Mouse (Mus musculus) liver, adult 2 months (tissue): Measurements from ENCODE around the gene Fam189a1. TPM values are rescaled to one million over a fixed set of nuclear protein-coding genes. Genes with fewer than 3 reads are reported as not detected.

Experiments
- DNase-seq: peaks from one replicate; pipeline ENCODE4 v3.0.0-alpha.2; 2011; ENCODE audit warnings: low read depth, low spot score; ENCODE audit errors: extremely low read depth
- H3K27ac ChIP-seq: fragments of 200-500 bp; replicated peaks from 2 replicates; pipeline ENCODE4 v1.5.1; 2012; ENCODE audit warnings: low read depth, mild to moderate bottlenecking, control low read depth, inconsistent platforms, low read length; ENCODE audit not compliant: insufficient read depth
- H3K27me3 ChIP-seq: fragments of 200-500 bp; 2 replicates; pipeline ENCODE4 v1.6.1; 2012; ENCODE audit warnings: mild to moderate bottlenecking, moderate library complexity, low read length, inconsistent platforms; ENCODE audit not compliant: control insufficient read depth, insufficient read depth
- H3K36me3 ChIP-seq: fragments of 200-500 bp; 2 replicates; pipeline ENCODE4 v1.6.1; 2012; ENCODE audit warnings: low read length, inconsistent platforms; ENCODE audit not compliant: control insufficient read depth, insufficient read depth
- H3K4me1 ChIP-seq: fragments of 200-500 bp; 2 replicates; pipeline ENCODE4 v1.6.1; 2011; ENCODE audit warnings: low read length; ENCODE audit not compliant: control insufficient read depth, insufficient read depth
- H3K4me3 ChIP-seq: fragments of 200-500 bp; 2 replicates; pipeline ENCODE4 v1.5.1; 2011; ENCODE audit warnings: low read depth, mild to moderate bottlenecking, control low read depth, low read length, moderate library complexity; ENCODE audit not compliant: insufficient read depth
- H3K79me2 ChIP-seq: fragments of 200-500 bp; 2 replicates; pipeline ENCODE4 v1.6.1; 2012; ENCODE audit warnings: inconsistent platforms, mild to moderate bottlenecking, low read length, moderate library complexity; ENCODE audit not compliant: control insufficient read depth, insufficient read depth
- H3K9ac ChIP-seq: fragments of 200-500 bp; 2 replicates; pipeline ENCODE4 v1.6.1; 2012; ENCODE audit warnings: low read depth, mild to moderate bottlenecking, control low read depth, inconsistent platforms, low read length
- CTCF ChIP-seq: fragments of 200-500 bp; IDR thresholded peaks from 2 replicates; pipeline ENCODE4 v1.5.1; 2011; ENCODE audit warnings: low read depth, low read length, control low read depth
- POLR2A ChIP-seq: fragments of 200-500 bp; IDR thresholded peaks from 2 replicates; pipeline ENCODE4 v1.6.1; 2011; ENCODE audit warnings: low read length, control low read depth; ENCODE audit not compliant: insufficient read depth; ENCODE audit errors: extremely low read depth
- WGBS: fragments of 180-500 bp; shearing (Covaris S2); methylation state at CpG from one replicate; pipeline ENCODE4 v1.1.7; 2018; 5-methylcytosine and 5-hydroxymethylcytosine counted together
- polyA plus RNA-seq: library from polyadenylated mRNA; depleted of rRNA; stranded (reverse); fragments of >200 nt; gene quantifications from 2 replicates; pipeline ENCODE4 v1.2.3, GENCODE M21; 2012
- total RNA-seq: library from RNA; depleted of rRNA; stranded (reverse); fragments of >200 nt; gene quantifications from 2 replicates; pipeline ENCODE4 v1.2.3, GENCODE M21; 2014

Fam189a1 gene
- total and polyA plus RNA-seq, 2 experiments: 0.32 TPM; not detected in 1

DNA sequence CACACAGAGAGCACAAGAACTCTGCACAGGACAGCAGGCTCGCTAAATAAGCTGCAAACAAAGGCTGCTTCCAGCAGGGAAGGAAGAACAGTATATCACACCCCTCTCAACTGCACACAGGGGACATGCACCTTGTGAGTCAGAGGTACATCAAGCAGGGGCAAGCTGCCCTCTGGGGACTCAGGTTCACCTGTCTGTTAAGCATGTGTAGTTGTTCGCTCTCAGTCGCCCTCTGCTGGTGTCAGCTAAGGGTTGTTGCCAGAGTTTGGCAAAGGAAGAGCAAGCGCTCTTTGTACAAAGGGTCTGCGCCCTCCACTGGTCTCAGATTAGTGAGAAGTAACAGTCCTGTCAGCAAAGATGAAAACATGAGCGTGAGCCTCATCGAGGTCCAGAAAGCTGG is 426.6 kb downstream of the Fam189a1 start:
- no peak overlapping the region for H3K9ac ChIP-seq
- H3K4me3 ChIP-seq: no peak overlapping the region
- H3K4me1 ChIP-seq: no peaks in the 10 kb centered on the region
- H3K79me2 ChIP-seq: no peaks in the 10 kb centered on the region
- DNase-seq: peak; percentile 37
- WGBS: 37% methylated on average over 7 of the region's 7 CpGs
- TF ChIP-seq POLR2A: no peak
- TF ChIP-seq CTCF: peak; percentile 76
- H3K27ac ChIP-seq: no peak overlapping the region
- H3K27me3 ChIP-seq: no peaks in the 10 kb centered on the region
- no peaks in the 10 kb centered on the region for H3K36me3 ChIP-seq

DNA sequence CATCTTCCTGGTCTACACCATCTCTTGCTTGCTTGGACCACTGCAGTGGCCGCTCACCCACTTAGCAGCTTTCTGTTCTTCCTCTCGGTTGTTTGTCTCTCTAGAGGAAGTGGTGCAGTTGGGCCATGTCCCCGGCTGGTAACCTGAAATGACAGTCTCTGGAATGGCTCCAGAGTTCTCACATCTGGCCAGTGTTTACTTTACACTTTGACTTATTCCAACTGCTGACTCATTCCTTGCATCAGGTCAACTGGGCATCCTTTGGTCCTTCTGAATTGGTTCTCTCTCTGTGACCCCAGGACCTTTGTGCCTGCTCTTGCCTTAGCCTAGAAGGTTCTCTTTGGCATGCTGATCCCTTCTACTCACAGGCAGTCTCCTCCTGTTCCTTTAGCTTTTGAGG is 427.6 kb downstream of the Fam189a1 start:
- no peaks in the 10 kb centered on the region for H3K4me1 ChIP-seq
- no peaks in the 10 kb centered on the region for H3K27me3 ChIP-seq
- H3K27ac ChIP-seq: no peak overlapping the region
- 15% methylated on average over 3 of the region's 3 CpGs for WGBS
- H3K79me2 ChIP-seq: no peaks in the 10 kb centered on the region
- H3K9ac ChIP-seq: no peak overlapping the region
- no peak overlapping the region for H3K4me3 ChIP-seq
- peak; percentile 76 for DNase-seq
- H3K36me3 ChIP-seq: no peaks in the 10 kb centered on the region
- TF ChIP-seq CTCF (no peak), POLR2A (no peak)

DNA sequence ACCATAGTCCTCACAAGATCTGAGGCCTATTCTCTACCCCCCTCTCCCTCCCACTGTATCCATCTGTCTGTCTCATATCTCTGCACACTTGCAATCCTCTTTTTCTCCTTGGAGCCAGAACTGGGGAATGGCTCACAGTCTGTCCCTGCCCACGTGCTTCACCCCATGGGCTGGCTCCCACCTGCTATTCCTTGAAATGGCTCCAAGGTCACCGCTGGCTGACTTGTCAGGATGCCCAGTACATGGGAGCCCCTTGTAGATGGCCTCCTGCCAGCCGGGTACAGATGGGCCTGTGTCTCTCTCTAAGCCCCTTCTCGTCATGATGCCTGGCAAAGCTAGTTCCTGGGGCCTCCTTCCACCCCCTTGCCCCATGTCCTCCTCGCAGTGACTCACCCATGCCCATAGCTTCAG is 428.2 kb downstream of the Fam189a1 start:
- no peaks in the 10 kb centered on the region for H3K36me3 ChIP-seq
- no peak for DNase-seq
- TF ChIP-seq CTCF (no peak), POLR2A (no peak)
- no peak overlapping the region for H3K9ac ChIP-seq
- no peak overlapping the region for H3K27ac ChIP-seq
- no peaks in the 10 kb centered on the region for H3K4me1 ChIP-seq
- H3K4me3 ChIP-seq: no peak overlapping the region
- no peaks in the 10 kb centered on the region for H3K27me3 ChIP-seq
- no peaks in the 10 kb centered on the region for H3K79me2 ChIP-seq
- WGBS: 77% methylated on average over 5 of the region's 5 CpGs

DNA sequence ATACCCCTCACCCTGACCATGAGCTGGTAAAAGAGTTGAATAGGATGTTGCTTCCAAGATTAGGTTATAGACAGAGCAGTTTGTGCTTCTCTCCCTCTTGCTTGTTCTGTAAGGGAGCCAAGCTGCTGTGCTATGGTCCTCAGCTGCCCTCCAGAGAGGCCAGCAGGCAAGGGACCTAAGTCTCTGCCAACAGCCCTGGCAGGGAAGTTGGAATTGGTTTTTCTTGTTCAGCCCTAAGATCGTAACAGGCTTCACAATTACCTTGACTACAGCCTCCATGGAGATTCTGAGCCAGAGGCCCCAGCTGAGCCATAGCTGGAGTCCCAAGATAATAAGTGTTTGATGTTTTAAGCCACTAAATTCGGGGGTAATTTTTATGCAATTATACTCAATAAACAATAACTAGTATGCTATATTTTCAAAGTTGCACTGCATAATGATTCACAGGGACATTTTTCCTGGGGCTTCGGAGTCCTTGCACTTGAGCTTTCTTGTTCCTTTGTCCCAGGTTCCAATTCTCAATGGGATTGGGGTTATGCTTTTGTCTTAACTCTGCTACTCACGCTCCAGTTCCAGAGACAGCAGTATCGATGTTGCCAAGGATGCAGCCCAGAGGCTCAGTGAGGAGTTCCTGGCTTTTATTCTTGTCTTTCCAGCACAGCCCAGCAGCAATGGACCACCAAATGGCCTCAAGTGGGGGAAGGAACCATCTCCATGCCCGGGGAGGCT is 430.2 kb downstream of the Fam189a1 start:
- Histone ChIP-seq H3K4me3 (no peak overlapping the region), H3K4me1 (no peaks in the 10 kb centered on the region), H3K27ac (no peak overlapping the region), H3K79me2 (no peaks in the 10 kb centered on the region), H3K36me3 (no peaks in the 10 kb centered on the region), H3K9ac (no peak overlapping the region), H3K27me3 (no peaks in the 10 kb centered on the region)
- DNase-seq: peak; percentile 29
- TF ChIP-seq CTCF (no peak), POLR2A (no peak)
- 78% methylated on average over 6 of the region's 6 CpGs for WGBS

DNA sequence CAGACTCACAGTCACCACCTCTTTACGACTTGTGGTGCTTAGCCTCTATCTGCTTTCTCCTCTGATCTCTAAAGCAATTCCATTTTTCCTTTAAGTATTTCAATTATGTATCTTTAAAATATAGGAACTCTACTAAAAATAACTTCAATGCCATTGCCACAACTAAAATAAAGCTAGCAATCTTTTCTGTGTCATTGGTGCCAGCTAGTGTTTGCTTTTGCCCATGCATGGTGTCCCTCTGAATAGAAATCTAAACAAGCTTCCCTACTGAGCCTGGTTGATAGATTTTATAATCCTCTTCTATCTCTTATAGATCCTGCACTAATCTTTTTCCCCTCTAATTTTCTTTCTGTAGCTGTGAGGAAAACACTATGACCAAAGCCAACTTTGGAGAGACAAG is 432.0 kb downstream of the Fam189a1 start:
- no peak for TF ChIP-seq POLR2A
- no peak for TF ChIP-seq CTCF
- H3K27ac ChIP-seq: no peak overlapping the region
- no peaks in the 10 kb centered on the region for H3K27me3 ChIP-seq
- H3K4me1 ChIP-seq: no peaks in the 10 kb centered on the region
- no peak overlapping the region for H3K4me3 ChIP-seq
- H3K9ac ChIP-seq: no peak overlapping the region
- H3K36me3 ChIP-seq: no peaks in the 10 kb centered on the region
- WGBS: 97% methylated on average over 1 of the region's 1 CpGs
- H3K79me2 ChIP-seq: no peaks in the 10 kb centered on the region
- DNase-seq: no peak

DNA sequence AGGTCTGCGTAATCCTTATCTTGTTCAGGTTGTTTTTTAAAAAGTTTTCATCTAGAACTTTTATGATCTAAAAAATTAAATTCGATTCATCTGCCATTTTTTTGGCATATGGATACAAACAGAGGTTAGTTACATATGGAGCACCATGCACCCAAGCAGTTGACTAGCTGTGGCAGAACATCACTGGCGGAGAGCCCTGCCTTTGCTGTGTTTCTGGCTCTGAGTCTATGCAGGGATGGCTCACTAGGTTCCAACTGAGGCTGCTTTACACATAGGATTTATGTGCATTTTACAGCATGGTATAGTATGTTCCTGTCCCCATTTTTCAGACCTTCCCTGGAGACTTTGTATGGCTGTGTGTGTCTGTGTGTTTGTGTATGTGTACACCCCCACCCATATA is 433.1 kb downstream of the Fam189a1 start:
- Histone ChIP-seq H3K79me2 (no peaks in the 10 kb centered on the region), H3K27ac (no peak overlapping the region), H3K4me3 (no peak overlapping the region), H3K4me1 (no peaks in the 10 kb centered on the region), H3K36me3 (no peaks in the 10 kb centered on the region), H3K9ac (no peak overlapping the region), H3K27me3 (no peaks in the 10 kb centered on the region)
- 85% methylated on average over 3 of the region's 3 CpGs for whole genome bisulfite sequencing
- DNase-seq: no peak
- no peak for TF ChIP-seq POLR2A
- no peak for TF ChIP-seq CTCF
